Mouse (Mus musculus) intestine, embryonic 14.5 days (tissue): Measurements from ENCODE around the gene Olfr467. TPM values are rescaled to one million over a fixed set of nuclear protein-coding genes. Genes with fewer than 3 reads are reported as not detected.
"Not testable (repeated sequence)": the region's sequence is repeated elsewhere in the genome, so short reads cannot be mapped to it uniquely, and the experiment has no call there.

Experiments
- ATAC-seq: fragments of 200-750 bp; cut with Nextera tagmentation; replicated peaks from 2 replicates; pipeline ENCODE4 v1.8.0; 2017; ENCODE audit warnings: low read depth, moderate number of reproducible peaks, moderate TSS enrichment, moderate library complexity; ENCODE audit not compliant: low FRiP score, low TSS enrichment
- DNase-seq: peaks from one replicate; pipeline ENCODE4 v3.0.0-alpha.2; 2018; ENCODE audit warnings: low spot score
- H3K27ac ChIP-seq: fragments of 300-500 bp; sonication (generic); 2 replicates; pipeline ENCODE4 v1.5.1; 2014; ENCODE audit warnings: low read depth, mild to moderate bottlenecking, control low read depth
- H3K27me3 ChIP-seq: fragments of 300-500 bp; sonication (generic); replicated peaks from 2 replicates; pipeline ENCODE4 v1.6.1; 2014; ENCODE audit warnings: low read length, control low read depth; ENCODE audit not compliant: control insufficient read depth, insufficient read depth
- H3K36me3 ChIP-seq: fragments of 300-500 bp; sonication (generic); 2 replicates; pipeline ENCODE4 v1.6.1; 2014; ENCODE audit warnings: low read length, control low read depth; ENCODE audit not compliant: control insufficient read depth, insufficient read depth
- H3K4me1 ChIP-seq: fragments of 300-500 bp; sonication (generic); replicated peaks from 2 replicates; pipeline ENCODE4 v1.6.1; 2014; ENCODE audit warnings: low read length, control low read depth, mixed read lengths; ENCODE audit not compliant: control insufficient read depth, insufficient read depth
- H3K4me2 ChIP-seq: fragments of 300-500 bp; sonication (generic); 2 replicates; pipeline ENCODE4 v1.6.1; 2014; ENCODE audit warnings: low read length
- H3K4me3 ChIP-seq: fragments of 300-500 bp; sonication (generic); 2 replicates; pipeline ENCODE4 v1.5.1; 2014; ENCODE audit warnings: low read depth, low read length, control low read depth, mixed read lengths
- H3K9ac ChIP-seq: fragments of 300-500 bp; sonication (generic); 2 replicates; pipeline ENCODE4 v1.6.1; 2014; ENCODE audit warnings: mild to moderate bottlenecking, low read length
- H3K9me3 ChIP-seq: fragments of 300-500 bp; sonication (generic); 2 replicates; pipeline ENCODE4 v1.6.1; 2016; ENCODE audit warnings: low read length, control low read depth; ENCODE audit not compliant: control insufficient read depth
- WGBS: fragments of 180-500 bp; shearing (Covaris S2); extraction: QIAGEN DNeasy Blood & Tissue Kit; methylation state at CpG from one replicate; pipeline ENCODE4 v1.1.7; 2014; 5-methylcytosine and 5-hydroxymethylcytosine counted together
- polyA plus RNA-seq: library from polyadenylated mRNA; unstranded; fragments of >200 nt; fragmentation: Nextera tagmentation; extraction: Ambion mirVana; gene quantifications from 2 replicates; pipeline ENCODE4 v1.2.1, GENCODE M21; 2014

Olfr467 gene
- polyA plus RNA-seq, 1 experiment from 2014 or later: not detected

DNA sequence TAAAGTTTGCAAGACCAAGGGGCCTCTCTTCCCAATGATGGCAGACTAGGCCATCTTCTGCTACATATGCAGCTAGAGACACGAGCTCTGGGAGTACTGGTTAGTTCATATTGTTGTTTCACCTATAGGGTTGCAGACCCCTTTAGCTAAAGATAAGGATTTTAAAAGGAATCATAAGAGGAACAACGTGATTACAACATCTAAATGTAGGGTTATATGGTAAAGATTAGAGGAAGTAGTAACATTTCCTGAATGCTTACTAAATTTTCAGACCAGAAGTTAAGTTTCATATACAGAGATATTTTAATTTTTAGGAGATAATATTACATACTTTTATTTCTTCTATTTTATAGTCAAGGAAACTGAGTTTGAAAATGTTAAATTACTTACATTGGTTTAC is 11.8 kb downstream of the Olfr467 start:
- not testable (repeated sequence) for H3K4me1 ChIP-seq, ATAC-seq, H3K4me2 ChIP-seq, H3K36me3 ChIP-seq, DNase-seq, H3K4me3 ChIP-seq, H3K27me3 ChIP-seq, H3K9ac ChIP-seq, H3K9me3 ChIP-seq, H3K27ac ChIP-seq
- 59% methylated on average over 2 of the region's 2 CpGs for WGBS

DNA sequence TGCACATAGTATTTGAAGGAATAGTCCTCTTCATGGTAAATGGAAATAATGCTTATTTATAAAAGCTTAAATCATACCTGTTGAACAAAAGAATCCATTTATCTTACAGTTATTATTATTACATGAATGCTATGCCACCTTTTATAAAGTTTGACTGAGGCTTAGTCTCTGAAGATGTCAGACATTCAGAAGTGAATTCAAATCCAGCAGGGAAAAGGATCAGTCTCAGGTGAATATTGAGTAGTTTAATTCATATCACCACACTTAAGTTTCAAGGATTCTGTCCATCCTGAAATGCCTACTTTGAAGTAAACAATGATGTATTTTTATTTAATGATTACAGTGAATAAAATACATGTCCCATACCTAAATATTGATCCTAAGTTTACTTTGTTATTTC is 13.4 kb downstream of the Olfr467 start, which contains the start of gene Olfr469:
Olfr469 (minus strand) TSS at position 101 of the 400 bp plus-strand sequence.
- H3K9ac ChIP-seq, ATAC-seq, DNase-seq, H3K4me3 ChIP-seq, H3K36me3 ChIP-seq, H3K4me2 ChIP-seq, H3K4me1 ChIP-seq, H3K27me3 ChIP-seq, H3K27ac ChIP-seq, H3K9me3 ChIP-seq: not testable (repeated sequence)

DNA sequence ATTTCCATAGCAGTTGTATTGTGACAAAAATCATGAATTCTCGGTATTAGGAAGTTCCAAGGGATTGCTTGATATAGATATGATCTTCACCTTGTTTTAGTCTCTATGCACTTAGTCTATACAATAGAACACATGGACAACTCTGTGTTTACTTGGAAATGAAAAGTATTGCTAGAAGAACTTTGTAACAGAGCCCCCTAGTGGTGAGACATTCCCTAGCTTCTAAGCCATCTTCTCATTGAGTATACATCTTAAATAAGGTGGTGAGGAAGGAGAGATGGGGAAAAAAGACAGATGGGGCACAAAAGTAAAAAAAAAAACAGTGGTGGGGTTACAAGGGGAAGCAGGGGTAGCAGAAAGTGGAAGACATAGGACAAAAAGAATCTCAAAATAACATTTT is 29.7 kb downstream of the Olfr467 start:
- ATAC-seq: no peak
- Histone ChIP-seq H3K27ac (no peak overlapping the region), H3K4me1 (no peaks in the 10 kb centered on the region), H3K4me2 (no peak overlapping the region), H3K27me3 (no peaks in the 10 kb centered on the region), H3K4me3 (no peak overlapping the region), H3K9me3 (no peaks in the 10 kb centered on the region), H3K9ac (no peak overlapping the region), H3K36me3 (no peaks in the 10 kb centered on the region)
- DNase-seq: no peak
- WGBS: 79% methylated on average over 1 of the region's 1 CpGs

GRCm38 (mm10) chr7:107847390-107847789 is 35.3 kb downstream of the Olfr467 start, which contains the start of gene Olfr470:
Olfr470 (minus strand) TSS chr7:107847490.
- DNase-seq, H3K36me3 ChIP-seq, ATAC-seq, H3K4me2 ChIP-seq, H3K9ac ChIP-seq, H3K27ac ChIP-seq, H3K4me1 ChIP-seq, H3K4me3 ChIP-seq, H3K27me3 ChIP-seq, H3K9me3 ChIP-seq: not testable (repeated sequence)
- 90% methylated on average over 1 of the region's 1 CpGs for WGBS

Other genes with a start within 250 kb of the Olfr467 start
- gene Olfml1, start 244.8 kb upstream of the Olfr467 start, polyA plus RNA-seq: 18.6 and 24.3 TPM in 2 replicates
- 11.2 and 12.8 TPM in 2 replicates for gene Ppfibp2, start 217.1 kb upstream of the Olfr467 start, polyA plus RNA-seq
- gene 5330417H12Rik, start 187.1 kb upstream of the Olfr467 start, polyA plus RNA-seq: not detected in 2 replicates
- 0.31 and 0.40 TPM in 2 replicates for gene Cyb5r2, start 54.2 kb upstream of the Olfr467 start, polyA plus RNA-seq
- gene Ovch2, start 11.1 kb upstream of the Olfr467 start, polyA plus RNA-seq: not detected in 2 replicates
- gene Olfr469, start 13.3 kb downstream of the Olfr467 start, polyA plus RNA-seq: not detected in 2 replicates
- not detected in 2 replicates for gene Olfr470, start 35.2 kb downstream of the Olfr467 start, polyA plus RNA-seq
- not detected in 2 replicates for gene Olfr472, start 85.6 kb downstream of the Olfr467 start, polyA plus RNA-seq
- gene Olfr473, start 118.2 kb downstream of the Olfr467 start, polyA plus RNA-seq: not detected in 2 replicates
- not detected in 2 replicates for gene Olfr474, start 142.4 kb downstream of the Olfr467 start, polyA plus RNA-seq
- not detected in 2 replicates for gene Olfr476, start 152.5 kb downstream of the Olfr467 start, polyA plus RNA-seq
- not detected in 2 replicates for gene Olfr477, start 174.4 kb downstream of the Olfr467 start, polyA plus RNA-seq
- not detected in 2 replicates for gene Olfr478, start 221.7 kb downstream of the Olfr467 start, polyA plus RNA-seq
- not detected in 2 replicates for gene Olfr479, start 238.4 kb downstream of the Olfr467 start, polyA plus RNA-seq